Mouse (Mus musculus): ENCODE measurements around the gene Iffo1. TPM values are rescaled to one million over a fixed set of nuclear protein-coding genes. Genes with fewer than 3 reads are reported as not detected.

Iffo1 gene
- total and polyA plus RNA-seq, 3 experiments, result 96.1 to 96.9 TPM; not detected in 1

DNA sequence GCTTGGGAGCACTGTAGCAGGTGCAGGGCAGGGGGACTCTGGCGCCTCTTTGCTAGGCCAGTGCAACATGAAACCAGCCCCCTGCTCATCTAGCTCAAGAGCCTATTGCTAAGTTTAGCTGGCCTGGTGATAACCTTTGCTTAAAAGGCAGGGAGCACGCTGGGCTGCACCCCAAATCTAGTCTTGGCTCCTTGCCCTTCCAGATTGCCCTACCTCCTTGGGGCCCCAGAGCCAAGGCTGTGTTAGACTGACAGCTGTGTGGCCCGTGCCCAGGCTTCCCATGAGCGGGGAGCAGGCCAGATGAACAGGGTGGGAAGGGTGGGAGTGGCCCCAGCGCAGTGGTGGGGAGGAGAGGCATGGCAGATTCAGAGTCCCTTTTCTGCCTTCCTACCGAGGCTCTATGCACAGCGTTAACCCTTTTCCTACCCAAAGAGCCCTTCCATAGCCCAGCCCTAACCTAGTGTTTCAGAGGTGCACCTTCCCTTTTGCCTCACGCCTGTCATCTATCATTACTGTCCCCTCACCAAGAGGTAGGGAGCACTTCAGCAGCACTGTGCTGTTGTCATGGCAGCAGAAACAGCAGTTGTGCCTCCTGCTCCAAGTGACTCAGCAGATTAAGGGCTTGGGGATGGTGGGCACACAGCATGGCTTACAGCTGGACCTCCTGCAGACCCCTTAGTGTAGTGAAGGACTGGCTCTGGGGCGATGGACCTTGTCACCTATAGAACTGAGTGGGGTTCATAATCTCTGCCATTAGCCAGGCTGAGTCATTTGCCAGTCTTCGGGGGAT is 22.0 kb downstream of the Iffo1 start (continued):
- no peak for TF ChIP-seq MAFK (IDR thresholded peaks at IDR 0.05; ENCODE audit: borderline replicate concordance, low read depth, low read length)
- TF ChIP-seq MAZ (IDR thresholded peaks at IDR 0.05; ENCODE audit: low read depth, low read length), result 0 out of 2 replicates have a peak, but pooled peaks have one; percentile 2
- no peak for TF ChIP-seq ZKSCAN1 (IDR thresholded peaks at IDR 0.05; ENCODE audit: low read depth, low read length)
- TF ChIP-seq CHD2 (IDR thresholded peaks at IDR 0.05; ENCODE audit: low read length), result no peak
- TF ChIP-seq MEF2A (IDR thresholded peaks at IDR 0.05; ENCODE audit: extremely low read depth, insufficient replicate concordance, low read depth, low read length, poor library complexity, severe bottlenecking), result peak; percentile 47; the same call in 1 of the 2 replicates
- TF ChIP-seq MYC (IDR thresholded peaks at IDR 0.05; ENCODE audit: low read depth, low read length), result no peak
- no peak for TF ChIP-seq MYB (IDR thresholded peaks at IDR 0.05; ENCODE audit: low read depth, low read length)
- TF ChIP-seq SMC3 (IDR thresholded peaks at IDR 0.05; ENCODE audit: low read depth, low read length), result no peak
- TF ChIP-seq ZNF384 (IDR thresholded peaks at IDR 0.05; ENCODE audit: low read depth, low read length), result no peak
- TF ChIP-seq GABPA (IDR thresholded peaks at IDR 0.05; ENCODE audit: low read depth, low read length), result no peak
- TF ChIP-seq ZC3H11A (IDR thresholded peaks at IDR 0.05; ENCODE audit: low read depth, low read length), result no peak
- no peak for TF ChIP-seq NRF1 (IDR thresholded peaks at IDR 0.05; ENCODE audit: insufficient read depth, low read depth, low read length, poor library complexity, severe bottlenecking)

DNA sequence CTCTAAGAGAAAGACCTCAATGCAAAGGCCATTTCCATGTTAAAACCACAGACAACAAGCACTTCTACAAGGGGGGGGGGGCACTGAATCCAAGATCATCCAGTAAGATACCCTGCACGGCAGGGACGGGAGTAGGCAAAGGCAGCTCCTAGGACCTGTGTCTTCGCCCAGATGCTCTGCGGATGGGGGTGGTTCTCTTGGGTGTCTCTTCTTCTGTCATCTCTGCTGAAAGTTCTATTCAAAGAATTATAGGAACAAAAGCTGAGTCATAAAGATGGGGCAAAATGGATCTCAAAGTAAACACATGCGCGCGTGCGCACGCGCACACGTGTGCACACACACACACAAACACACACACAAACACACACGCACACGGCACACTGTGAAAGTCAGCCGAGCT is 23.0 kb downstream of the Iffo1 start:
- Histone ChIP-seq H3K27ac (ENCODE audit: control insufficient read depth, low read depth, low read length) (no peak overlapping the region), H3K27me3 (ENCODE audit: control insufficient read depth in 1 of 2, insufficient read depth in 2 of 2, low read length in 2 of 2) (no peaks in the 10 kb centered on the region), H3K36me3 (ENCODE audit: control insufficient read depth in 1 of 2, insufficient read depth in 2 of 2, low read length in 2 of 2) (peaks cover 7 to 14% of the 10 kb centered on the region in 2 experiments), H3K79me2 (ENCODE audit: control insufficient read depth, insufficient read depth, low read length, poor library complexity) (peaks cover 24% of the 10 kb centered on the region), H3K4me3 (ENCODE audit: control insufficient read depth in 1 of 2, insufficient read depth in 1 of 2, low read depth in 2 of 2, low read length in 2 of 2) (no peak overlapping the region), H3K9me3 (replicated peaks; ENCODE audit: insufficient read depth, low read length) (no peaks in the 10 kb centered on the region), H3K9ac (ENCODE audit: control insufficient read depth, low read depth, low read length, poor library complexity, severe bottlenecking) (no peak overlapping the region), H3K4me1 (ENCODE audit: control insufficient read depth in 1 of 2, insufficient read depth in 2 of 2, low read length in 2 of 2) (peaks cover 3 to 18% of the 10 kb centered on the region in 2 experiments)
- TF ChIP-seq ZC3H11A (IDR thresholded peaks at IDR 0.05; ENCODE audit: low read depth, low read length) (no peak), TBP (IDR thresholded peaks at IDR 0.05; ENCODE audit: low read depth, low read length) (no peak), MYB (IDR thresholded peaks at IDR 0.05; ENCODE audit: low read depth, low read length) (no peak), HCFC1 (IDR thresholded peaks at IDR 0.05; ENCODE audit: low read depth, low read length) (no peak), MXI1 (IDR thresholded peaks at IDR 0.05; ENCODE audit: low read depth, low read length) (no peak), CHD1 (IDR thresholded peaks at IDR 0.05; ENCODE audit: low read depth, low read length) (no peak)
- DNase-seq (ENCODE audit: low read depth, low spot score), result no peak

DNA sequence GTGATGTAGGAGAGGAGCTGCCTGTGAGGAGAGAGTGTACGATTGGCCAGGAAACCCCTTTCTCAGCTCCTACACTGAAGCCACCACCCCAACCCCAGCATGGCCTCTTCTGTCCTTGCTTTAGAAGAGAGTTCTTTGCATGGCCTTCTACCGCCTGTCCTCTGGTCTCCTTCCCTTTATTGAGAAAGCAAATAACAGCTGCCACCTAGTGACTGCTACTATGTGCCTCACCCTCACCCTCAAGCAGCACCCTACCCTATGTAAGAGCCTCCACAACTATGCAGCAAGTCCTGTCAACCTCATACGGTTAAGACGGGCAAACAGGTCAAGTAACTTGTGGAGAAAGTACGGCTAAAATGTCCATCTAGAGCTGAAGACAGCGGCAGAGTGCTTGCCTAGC is 25.2 kb downstream of the Iffo1 start:
- H3K9ac ChIP-seq (ENCODE audit: control insufficient read depth, low read depth, low read length, poor library complexity, severe bottlenecking), result no peak overlapping the region
- TF ChIP-seq MAFK (IDR thresholded peaks at IDR 0.05; ENCODE audit: borderline replicate concordance, low read depth, low read length), result no peak
- TF ChIP-seq CHD2 (IDR thresholded peaks at IDR 0.05; ENCODE audit: low read length), result no peak
- TF ChIP-seq UBTF (IDR thresholded peaks at IDR 0.05; ENCODE audit: borderline replicate concordance, insufficient read depth, low read depth, low read length), result no peak
- TF ChIP-seq POLR2A (IDR thresholded peaks at IDR 0.05; ENCODE audit: control insufficient read depth in 1 of 2, insufficient read depth in 1 of 2, low read depth in 1 of 2, low read length in 2 of 2, poor library complexity in 1 of 2), result no peak
- TF ChIP-seq ETS1 (IDR thresholded peaks at IDR 0.05; ENCODE audit: low read depth, low read length), result no peak
- TF ChIP-seq SIN3A (IDR thresholded peaks at IDR 0.05; ENCODE audit: low read length), result no peak
- TF ChIP-seq SMC3 (IDR thresholded peaks at IDR 0.05; ENCODE audit: low read depth, low read length), result 0 out of 2 replicates have a peak, but pooled peaks have one; percentile 13
- no peak for TF ChIP-seq CHD1 (IDR thresholded peaks at IDR 0.05; ENCODE audit: low read depth, low read length)
- no peak for TF ChIP-seq ZMIZ1 (IDR thresholded peaks at IDR 0.05; ENCODE audit: low read depth, low read length)
- TF ChIP-seq MAZ (IDR thresholded peaks at IDR 0.05; ENCODE audit: low read depth, low read length), result no peak
- no peak for TF ChIP-seq MYC (IDR thresholded peaks at IDR 0.05; ENCODE audit: low read depth, low read length)
- TF ChIP-seq MEF2A (IDR thresholded peaks at IDR 0.05; ENCODE audit: extremely low read depth, insufficient replicate concordance, low read depth, low read length, poor library complexity, severe bottlenecking), result no peak
- TF ChIP-seq RAD21 (IDR thresholded peaks at IDR 0.05; ENCODE audit: low read depth, low read length), result peak; percentile 12
- peak in 1 of 3 experiments; percentile 30; a peak in 2 of 6 replicates for TF ChIP-seq CTCF (IDR thresholded peaks at IDR 0.05 in 2 of 3, conservative IDR thresholded peaks at IDR 0.05 in 1 of 3; ENCODE audit: control insufficient read depth in 1 of 3, insufficient read depth in 1 of 3, low read depth in 2 of 3, low read length in 3 of 3, poor library complexity in 1 of 3, severe bottlenecking in 1 of 3)
- no peak for TF ChIP-seq GATA1 (IDR thresholded peaks at IDR 0.05; ENCODE audit: low read depth, low read length)
- TF ChIP-seq TAL1 (IDR thresholded peaks at IDR 0.05; ENCODE audit: low read length), result no peak
- TF ChIP-seq ZC3H11A (IDR thresholded peaks at IDR 0.05; ENCODE audit: low read depth, low read length), result no peak
- no peak for TF ChIP-seq ZNF384 (IDR thresholded peaks at IDR 0.05; ENCODE audit: low read depth, low read length)
- TF ChIP-seq MAX (IDR thresholded peaks at IDR 0.05; ENCODE audit: low read length), result no peak
- DNase-seq (ENCODE audit: low read depth, low spot score), result peak; percentile 42
- H3K79me2 ChIP-seq (ENCODE audit: control insufficient read depth, insufficient read depth, low read length, poor library complexity), result peaks cover 4% of the 10 kb centered on the region
- peaks cover 8 to 9% of the 10 kb centered on the region in 2 experiments for H3K36me3 ChIP-seq (ENCODE audit: control insufficient read depth in 1 of 2, insufficient read depth in 2 of 2, low read length in 2 of 2)
- no peak overlapping the region for H3K27ac ChIP-seq (ENCODE audit: control insufficient read depth, low read depth, low read length)
- H3K9me3 ChIP-seq (replicated peaks; ENCODE audit: insufficient read depth, low read length), result no peaks in the 10 kb centered on the region
- peaks cover 3 to 13% of the 10 kb centered on the region in 2 experiments for H3K4me1 ChIP-seq (ENCODE audit: control insufficient read depth in 1 of 2, insufficient read depth in 2 of 2, low read length in 2 of 2)
- no peak overlapping the region for H3K4me3 ChIP-seq (ENCODE audit: control insufficient read depth in 1 of 2, insufficient read depth in 1 of 2, low read depth in 2 of 2, low read length in 2 of 2)
- H3K27me3 ChIP-seq (ENCODE audit: control insufficient read depth in 1 of 2, insufficient read depth in 2 of 2, low read length in 2 of 2), result no peaks in the 10 kb centered on the region

Data from MEL (cell line).